Mouse (Mus musculus) liver, adult 2 months (tissue): ENCODE results near the gene 4930550C14Rik.

Source experiments
- CTCF ChIP-seq: fragments of 200-500 bp; IDR thresholded peaks from 2 replicates; pipeline ENCODE4 v1.5.1; 2011; ENCODE audit warnings: low read depth, low read length, control low read depth
- POLR2A ChIP-seq: fragments of 200-500 bp; IDR thresholded peaks from 2 replicates; pipeline ENCODE4 v1.6.1; 2011; ENCODE audit warnings: low read length, control low read depth; ENCODE audit not compliant: insufficient read depth; ENCODE audit errors: extremely low read depth

DNA sequence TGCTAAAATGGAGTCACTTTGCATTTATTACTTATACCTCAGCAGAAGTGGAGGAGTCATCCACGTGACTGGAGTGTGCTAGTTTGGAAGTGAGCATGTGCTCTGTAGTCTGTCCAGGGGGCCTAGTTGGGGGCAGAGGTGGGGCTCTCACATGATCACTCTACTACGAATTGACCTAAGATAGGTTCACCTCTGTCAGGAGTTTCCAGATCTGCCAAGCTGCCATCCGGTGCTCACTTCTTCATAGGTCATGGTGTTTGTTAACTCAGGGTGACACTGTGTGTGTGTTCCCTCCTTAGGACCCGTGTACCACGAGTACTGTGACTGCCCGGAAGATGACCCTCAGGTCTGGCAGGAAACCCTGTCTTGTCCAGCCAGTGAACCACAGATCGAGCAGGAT is 12.0 kb upstream of the 4930550C14Rik start:
- TF ChIP-seq CTCF (no peak), POLR2A (no peak)
